Mouse (Mus musculus): ENCODE data around the gene Wnt9a.

DNA sequence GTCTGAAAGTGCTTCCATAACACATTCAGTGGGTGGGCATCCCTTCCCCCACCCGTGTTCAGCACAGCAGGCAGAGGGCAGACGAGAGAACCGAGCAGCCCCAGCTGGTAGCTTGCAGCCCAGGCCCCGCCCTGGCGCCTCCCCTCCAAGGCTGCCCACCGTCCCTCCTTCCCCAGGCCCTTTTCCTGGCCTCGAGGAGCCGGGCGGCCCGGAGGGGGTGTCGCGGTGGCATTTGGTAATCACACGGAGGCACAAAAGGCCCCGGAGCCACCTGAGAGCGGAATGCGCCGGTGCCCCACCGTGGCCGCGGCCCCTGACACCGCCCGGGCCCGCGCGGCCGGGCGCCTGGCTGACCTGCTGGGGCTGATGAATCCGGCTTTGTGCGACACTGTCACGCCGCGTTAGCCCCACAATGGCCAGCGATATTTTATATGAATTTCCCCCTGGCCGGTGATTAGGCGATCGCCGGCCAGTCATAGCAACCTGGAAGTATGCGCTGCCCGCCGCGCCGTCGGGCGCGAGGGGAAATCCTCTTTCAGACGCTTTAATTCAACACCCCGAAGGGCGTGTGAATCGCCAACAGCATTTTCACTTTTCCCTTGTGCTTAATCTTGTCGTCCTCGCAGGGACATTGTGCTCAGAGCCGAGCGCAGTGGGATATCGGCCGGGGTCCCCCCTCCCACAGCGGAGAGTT is 42.7 kb upstream of the Wnt9a start:
- no peak for TF ChIP-seq CTCF (IDR thresholded peaks at IDR 0.05; ENCODE audit: insufficient read depth, low read depth, low read length)
- TF ChIP-seq POLR2A (IDR thresholded peaks at IDR 0.05; ENCODE audit: insufficient read depth, low read depth, low read length), result no peak
